Mouse (Mus musculus): Measurements from ENCODE around the gene Slc16a1. TPM values are rescaled to one million over a fixed set of nuclear protein-coding genes. Genes with fewer than 3 reads are reported as not detected.
"Not testable (repeated sequence)": the region's sequence is repeated elsewhere in the genome, so short reads cannot be mapped to it uniquely, and the experiment has no call there.

The Slc16a1 gene
- polyA plus RNA-seq, 1 experiment from 2014 or later, result 53.5 TPM

- Histone ChIP-seq H3K4me1 (peaks cover 11% of the 10 kb centered on the region), H3K27ac (no peak overlapping the region), H3K4me3 (no peak overlapping the region), H3K27me3 (ENCODE audit: low read depth, poor library complexity, severe bottlenecking) (no peaks in the 10 kb centered on the region), H3K9me3 (replicated peaks) (no peaks in the 10 kb centered on the region), H3K36me3 (no peaks in the 10 kb centered on the region)
- no peak for DNase-seq (ENCODE audit: low spot score)
- WGBS, result 93% methylated on average over 4 of the region's 4 CpGs
Measured at GRCm38 (mm10) chr3:104703941-104704340, 65.5 kb downstream of the Slc16a1 start.

- Histone ChIP-seq H3K4me3 (no peak overlapping the region), H3K36me3 (no peaks in the 10 kb centered on the region), H3K9me3 (replicated peaks) (no peaks in the 10 kb centered on the region), H3K4me1 (peaks cover 11% of the 10 kb centered on the region), H3K27me3 (ENCODE audit: low read depth, poor library complexity, severe bottlenecking) (no peaks in the 10 kb centered on the region), H3K27ac (no peak overlapping the region)
- WGBS, result 90% methylated on average over 2 of the region's 2 CpGs
- DNase-seq (ENCODE audit: low spot score), result no peak
Measured at GRCm38 (mm10) chr3:104706446-104706845, 68.0 kb downstream of the Slc16a1 start.

DNA sequence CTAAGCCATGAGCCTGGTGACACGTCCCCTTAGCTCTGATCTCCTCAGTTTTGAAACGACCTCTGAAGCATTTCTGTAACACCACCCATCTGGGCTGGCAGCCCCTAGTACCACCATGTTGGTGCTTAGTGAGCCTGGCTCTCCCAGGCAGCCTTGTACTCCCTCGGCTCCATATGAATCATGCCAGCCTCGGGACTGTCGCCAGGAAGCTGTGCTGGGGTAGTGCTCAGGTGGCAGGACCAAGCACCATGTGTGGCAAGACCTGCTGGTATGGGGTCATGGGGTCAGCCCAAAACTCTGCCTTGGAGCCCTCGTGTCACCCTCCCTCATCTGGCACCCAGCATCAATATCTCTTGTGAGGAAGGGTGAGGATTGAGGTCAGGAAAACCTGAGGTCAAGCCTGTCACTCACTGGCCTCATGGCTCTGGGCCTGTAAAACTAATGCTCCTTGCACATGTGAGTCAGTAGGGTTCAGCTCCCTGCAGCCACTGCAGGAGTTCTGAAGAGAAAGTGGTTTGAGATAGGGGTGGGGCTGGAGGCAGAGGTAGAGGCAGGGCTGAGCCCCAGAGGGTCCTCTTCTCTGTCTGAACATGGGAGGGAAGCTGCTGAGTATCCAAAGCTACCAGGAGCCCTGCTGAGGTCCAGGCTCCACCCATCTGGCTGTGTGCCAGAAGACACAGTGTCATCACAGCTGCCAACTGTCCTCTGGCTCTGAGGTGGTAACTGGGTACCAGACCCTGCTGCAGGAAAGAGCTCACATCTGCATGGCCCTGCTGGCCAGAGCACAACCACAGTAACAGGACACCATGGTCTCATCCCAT lies 68.7 kb downstream of the Slc16a1 start:
- H3K4me1 ChIP-seq, result peaks cover 11% of the 10 kb centered on the region
- not testable (repeated sequence) for H3K27ac ChIP-seq; H3K27me3 ChIP-seq (ENCODE audit: low read depth, poor library complexity, severe bottlenecking); DNase-seq (ENCODE audit: low spot score); H3K4me3 ChIP-seq; H3K9me3 ChIP-seq (replicated peaks); H3K36me3 ChIP-seq
- 71% methylated on average over 6 of the region's 6 CpGs for WGBS

- not testable (repeated sequence) for DNase-seq (ENCODE audit: low spot score); H3K27me3 ChIP-seq (ENCODE audit: low read depth, poor library complexity, severe bottlenecking); H3K36me3 ChIP-seq; H3K27ac ChIP-seq; H3K9me3 ChIP-seq (replicated peaks); H3K4me3 ChIP-seq
- 79% methylated on average over 1 of the region's 1 CpGs for WGBS
- peaks cover 11% of the 10 kb centered on the region for H3K4me1 ChIP-seq
Measured at GRCm38 (mm10) chr3:104707772-104708144, 69.3 kb downstream of the Slc16a1 start.

Other genes starting within 250 kb of the Slc16a1 start
- 14.4 and 20.2 TPM in 2 replicates for gene Lrig2, start 126.8 kb upstream of the Slc16a1 start, polyA plus RNA-seq (2016; fragmentation: Nextera tagmentation; extraction: Ambion mirVana)
- 2.5 and 3.2 TPM in 2 replicates for gene Ppm1j, start 142.4 kb downstream of the Slc16a1 start, polyA plus RNA-seq (2016; fragmentation: Nextera tagmentation; extraction: Ambion mirVana)
- 0.18 and 0.20 TPM in 2 replicates for gene Fam19a3, start 143.2 kb downstream of the Slc16a1 start, polyA plus RNA-seq (2016; fragmentation: Nextera tagmentation; extraction: Ambion mirVana)
- 132 and 145 TPM in 2 replicates for gene Rhoc, start 149.7 kb downstream of the Slc16a1 start, polyA plus RNA-seq (2016; fragmentation: Nextera tagmentation; extraction: Ambion mirVana)
- gene Mov10, start 179.9 kb downstream of the Slc16a1 start, polyA plus RNA-seq (2016; fragmentation: Nextera tagmentation; extraction: Ambion mirVana), result 53.4 and 71.0 TPM in 2 replicates
- 25.8 and 31.0 TPM in 2 replicates for gene St7l, start 225.3 kb downstream of the Slc16a1 start, polyA plus RNA-seq (2016; fragmentation: Nextera tagmentation; extraction: Ambion mirVana)
- 188 and 200 TPM in 2 replicates for gene Capza1, start 225.8 kb downstream of the Slc16a1 start, polyA plus RNA-seq (2016; fragmentation: Nextera tagmentation; extraction: Ambion mirVana)